Mouse (Mus musculus): Measurements from ENCODE around the gene Tango6. TPM values are rescaled to one million over a fixed set of nuclear protein-coding genes. Genes with fewer than 3 reads are reported as not detected.
A peak's percentile ranks its signal among the peaks of the same experiment; 100 is the strongest.

The Tango6 gene
- polyA plus RNA-seq, 1 experiment from 2014 or later, result 9.6 TPM

DNA sequence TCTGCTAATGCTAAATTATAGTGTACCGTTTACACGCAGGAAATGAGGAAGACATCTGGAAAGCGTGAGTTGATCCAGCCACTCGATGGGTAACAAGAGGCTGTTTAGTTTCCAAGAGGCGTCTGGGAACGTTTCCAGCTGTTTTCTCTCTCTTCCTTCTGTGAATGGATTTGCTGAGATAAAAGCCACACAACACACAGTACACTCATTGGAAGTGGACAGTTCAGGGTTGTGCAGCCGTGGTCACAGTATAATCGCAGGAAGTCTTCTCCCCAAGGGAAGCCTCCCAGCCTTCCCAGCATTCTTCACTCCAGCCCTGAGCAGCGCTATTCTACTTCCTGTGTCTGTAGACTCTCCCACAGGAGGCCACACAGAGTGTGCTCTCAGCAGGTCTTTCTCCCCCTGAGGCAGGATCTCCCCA, 22.0 kb downstream of the Tango6 start:
- no peaks in the 10 kb centered on the region for H3K27me3 ChIP-seq (replicated peaks; ENCODE audit: control insufficient read depth, insufficient read depth, low read length)
- H3K4me3 ChIP-seq (ENCODE audit: low read depth, low read length), result no peak overlapping the region
- 61% methylated on average over 9 of the region's 9 CpGs for WGBS
- 0 out of 2 replicates have a peak, but pooled peaks cover 2% of the 10 kb centered on the region for H3K4me1 ChIP-seq (replicated peaks; ENCODE audit: control insufficient read depth, insufficient read depth, low read length)
- ATAC-seq (replicated peaks; ENCODE audit: low FRiP score) (peak; percentile 41; the same call in 1 of the 2 replicates), DNase-seq (ENCODE audit: low spot score) (no peak)
- peaks cover 4% of the 10 kb centered on the region; the same call in 1 of the 2 replicates for H3K36me3 ChIP-seq (ENCODE audit: control insufficient read depth, insufficient read depth, low read length)
- H3K4me2 ChIP-seq, result no peak overlapping the region
- peak overlapping the region; percentile 53; the same call in 1 of the 2 replicates for H3K27ac ChIP-seq (ENCODE audit: low read depth, low read length)
- no peak overlapping the region for H3K9ac ChIP-seq (ENCODE audit: low read depth, low read length)
- no peaks in the 10 kb centered on the region for H3K9me3 ChIP-seq (ENCODE audit: control insufficient read depth, low read length)

DNA sequence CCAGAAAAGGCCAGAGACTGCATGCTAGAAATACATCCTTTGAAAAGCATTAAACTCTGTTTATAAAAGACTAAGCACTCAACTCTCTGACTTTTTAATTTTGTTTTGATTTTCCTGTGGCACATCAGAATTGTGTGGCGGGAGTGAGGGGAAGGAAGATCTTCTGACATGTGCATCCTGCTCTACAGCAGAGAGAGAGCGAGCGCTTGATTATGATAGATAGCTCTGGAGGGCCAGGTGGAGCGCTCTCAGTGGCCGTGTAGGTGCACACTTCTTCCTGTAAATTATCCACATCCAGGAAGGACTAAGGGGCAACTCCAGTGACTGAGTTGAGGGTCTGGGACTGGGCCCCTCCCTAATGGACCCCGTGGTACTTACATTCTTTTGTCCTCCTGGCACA, 23.3 kb downstream of the Tango6 start:
- Histone ChIP-seq H3K27me3 (replicated peaks; ENCODE audit: control insufficient read depth, insufficient read depth, low read length) (no peaks in the 10 kb centered on the region), H3K4me1 (replicated peaks; ENCODE audit: control insufficient read depth, insufficient read depth, low read length) (0 out of 2 replicates have a peak, but pooled peaks cover 2% of the 10 kb centered on the region)
- 82% methylated on average over 6 of the region's 6 CpGs for WGBS

DNA sequence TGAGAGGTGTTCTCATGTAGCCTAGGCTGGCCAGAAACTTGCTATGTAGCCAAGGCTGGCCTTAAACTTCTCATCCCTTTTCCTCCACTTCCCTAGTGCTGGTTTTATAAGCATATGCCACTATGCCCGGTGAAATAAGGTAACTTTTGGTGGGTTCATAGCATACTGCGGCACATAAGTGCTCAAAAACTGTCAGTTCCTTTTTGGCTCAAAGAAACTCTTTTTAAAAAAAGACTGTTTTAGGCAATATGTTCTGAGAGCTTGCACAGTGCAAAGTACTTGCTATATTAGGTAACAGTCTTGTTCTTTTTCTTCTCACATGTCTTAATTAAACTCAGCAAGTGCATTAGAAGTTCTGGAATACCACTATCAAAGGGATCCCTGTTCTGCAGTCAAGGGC, 27.1 kb downstream of the Tango6 start:
- Histone ChIP-seq H3K9me3 (ENCODE audit: control insufficient read depth, low read length) (no peaks in the 10 kb centered on the region), H3K4me1 (replicated peaks; ENCODE audit: control insufficient read depth, insufficient read depth, low read length) (no peaks in the 10 kb centered on the region), H3K9ac (ENCODE audit: low read depth, low read length) (no peak overlapping the region), H3K27ac (ENCODE audit: low read depth, low read length) (no peak overlapping the region), H3K4me2 (no peak overlapping the region), H3K36me3 (ENCODE audit: control insufficient read depth, insufficient read depth, low read length) (no peaks in the 10 kb centered on the region), H3K27me3 (replicated peaks; ENCODE audit: control insufficient read depth, insufficient read depth, low read length) (no peaks in the 10 kb centered on the region), H3K4me3 (ENCODE audit: low read depth, low read length) (no peak overlapping the region)
- WGBS, result 92% methylated on average over 2 of the region's 2 CpGs
- no peak for DNase-seq (ENCODE audit: low spot score)
- ATAC-seq (replicated peaks; ENCODE audit: low FRiP score), result no peak

More for the DNA sequence above, 23.3 kb downstream of the Tango6 start:
- Histone ChIP-seq H3K9ac (ENCODE audit: low read depth, low read length) (no peak overlapping the region), H3K36me3 (ENCODE audit: control insufficient read depth, insufficient read depth, low read length) (no peaks in the 10 kb centered on the region), H3K27ac (ENCODE audit: low read depth, low read length) (no peak overlapping the region), H3K9me3 (ENCODE audit: control insufficient read depth, low read length) (no peaks in the 10 kb centered on the region), H3K4me3 (ENCODE audit: low read depth, low read length) (no peak overlapping the region), H3K4me2 (no peak overlapping the region)
- DNase-seq (ENCODE audit: low spot score) (no peak), ATAC-seq (replicated peaks; ENCODE audit: low FRiP score) (no peak)

DNA sequence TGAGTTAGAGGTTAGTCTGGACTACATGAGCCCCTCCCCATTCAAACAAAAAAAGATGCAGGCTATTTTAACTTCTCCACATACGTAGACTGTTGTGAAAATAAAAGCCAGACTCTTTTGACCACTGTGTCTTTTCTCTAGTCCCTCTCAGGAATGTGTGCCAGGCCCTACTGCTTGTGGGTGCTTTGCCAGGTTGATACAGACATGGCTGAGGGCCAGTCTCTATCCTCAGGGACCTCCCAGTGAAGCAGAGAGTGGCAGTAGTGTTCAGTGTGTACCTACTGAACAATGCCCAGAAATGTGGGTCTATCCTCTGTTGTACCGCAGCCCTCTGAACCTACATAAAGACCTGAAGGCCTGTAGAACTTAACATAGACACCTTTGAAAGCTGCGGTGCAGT, 29.6 kb downstream of the Tango6 start:
- DNase-seq (ENCODE audit: low spot score) (no peak), ATAC-seq (replicated peaks; ENCODE audit: low FRiP score) (no peak)
- WGBS, result 97% methylated on average over 3 of the region's 3 CpGs
- no peaks in the 10 kb centered on the region for H3K4me1 ChIP-seq (replicated peaks; ENCODE audit: control insufficient read depth, insufficient read depth, low read length)
- no peak overlapping the region for H3K27ac ChIP-seq (ENCODE audit: low read depth, low read length)
- no peaks in the 10 kb centered on the region for H3K27me3 ChIP-seq (replicated peaks; ENCODE audit: control insufficient read depth, insufficient read depth, low read length)
- no peak overlapping the region for H3K4me3 ChIP-seq (ENCODE audit: low read depth, low read length)
- no peaks in the 10 kb centered on the region for H3K9me3 ChIP-seq (ENCODE audit: control insufficient read depth, low read length)
- no peak overlapping the region for H3K4me2 ChIP-seq
- no peaks in the 10 kb centered on the region for H3K36me3 ChIP-seq (ENCODE audit: control insufficient read depth, insufficient read depth, low read length)
- no peak overlapping the region for H3K9ac ChIP-seq (ENCODE audit: low read depth, low read length)

DNA sequence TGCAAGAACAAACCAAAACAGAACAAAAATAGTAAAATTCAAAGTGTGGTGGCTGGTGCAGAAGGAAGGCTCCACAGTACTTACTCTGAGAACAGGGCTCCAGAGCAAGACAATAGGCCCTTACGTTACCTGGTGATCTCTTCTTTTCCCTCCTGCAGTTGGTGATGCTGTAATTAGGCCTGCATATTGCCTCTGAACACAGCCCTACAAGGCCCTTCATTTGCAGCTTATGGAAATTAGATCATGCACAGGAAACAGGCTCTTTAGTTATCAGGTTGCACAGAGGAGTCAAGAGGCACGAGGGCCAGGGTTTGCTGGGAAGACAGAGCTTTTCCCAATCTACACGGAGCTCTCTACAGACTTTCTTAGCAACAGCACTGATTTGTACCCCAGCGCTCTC, 31.4 kb downstream of the Tango6 start:
- ATAC-seq (replicated peaks; ENCODE audit: low FRiP score), result no peak
- no peak overlapping the region for H3K27ac ChIP-seq (ENCODE audit: low read depth, low read length)
- H3K9me3 ChIP-seq (ENCODE audit: control insufficient read depth, low read length), result no peaks in the 10 kb centered on the region
- H3K4me2 ChIP-seq, result no peak overlapping the region
- no peaks in the 10 kb centered on the region; the same call in 1 of the 2 replicates for H3K4me1 ChIP-seq (replicated peaks; ENCODE audit: control insufficient read depth, insufficient read depth, low read length)
- H3K4me3 ChIP-seq (ENCODE audit: low read depth, low read length), result no peak overlapping the region
- H3K9ac ChIP-seq (ENCODE audit: low read depth, low read length), result no peak overlapping the region
- H3K27me3 ChIP-seq (replicated peaks; ENCODE audit: control insufficient read depth, insufficient read depth, low read length), result no peaks in the 10 kb centered on the region
- 67% methylated on average over 4 of the region's 4 CpGs for WGBS
- H3K36me3 ChIP-seq (ENCODE audit: control insufficient read depth, insufficient read depth, low read length), result no peaks in the 10 kb centered on the region
- no peak for DNase-seq (ENCODE audit: low spot score)

DNA sequence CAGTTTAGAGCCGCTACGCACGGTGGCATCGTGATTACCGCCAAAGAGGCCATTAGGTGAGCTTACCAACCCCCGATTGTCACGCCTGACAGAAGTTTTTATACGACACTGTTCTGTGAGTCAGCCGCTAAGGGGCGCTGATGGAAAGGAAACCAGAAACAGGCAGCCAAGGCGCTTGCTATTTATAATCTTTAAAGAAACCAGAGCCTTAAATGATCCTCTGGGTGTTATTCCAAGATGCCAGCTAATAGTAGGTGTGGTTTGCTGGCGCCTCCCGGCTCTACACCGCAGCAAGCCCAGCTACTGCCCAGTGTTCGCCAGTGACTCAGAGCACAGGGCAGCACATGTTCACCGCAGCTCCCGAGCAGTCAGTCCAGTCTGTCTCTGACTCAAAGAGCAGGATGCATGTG, 35.2 kb downstream of the Tango6 start:
- 40% methylated on average over 17 of the region's 17 CpGs for WGBS
- Histone ChIP-seq H3K36me3 (ENCODE audit: control insufficient read depth, insufficient read depth, low read length) (no peaks in the 10 kb centered on the region), H3K27me3 (replicated peaks; ENCODE audit: control insufficient read depth, insufficient read depth, low read length) (no peaks in the 10 kb centered on the region), H3K4me3 (ENCODE audit: low read depth, low read length) (no peak overlapping the region), H3K9ac (ENCODE audit: low read depth, low read length) (no peak overlapping the region), H3K4me2 (no peak overlapping the region), H3K4me1 (replicated peaks; ENCODE audit: control insufficient read depth, insufficient read depth, low read length) (no peaks in the 10 kb centered on the region; the same call in 1 of the 2 replicates), H3K27ac (ENCODE audit: low read depth, low read length) (no peak overlapping the region), H3K9me3 (ENCODE audit: control insufficient read depth, low read length) (no peaks in the 10 kb centered on the region)
- ATAC-seq (replicated peaks; ENCODE audit: low FRiP score) (no peak), DNase-seq (ENCODE audit: low spot score) (peak; percentile 46)

DNA sequence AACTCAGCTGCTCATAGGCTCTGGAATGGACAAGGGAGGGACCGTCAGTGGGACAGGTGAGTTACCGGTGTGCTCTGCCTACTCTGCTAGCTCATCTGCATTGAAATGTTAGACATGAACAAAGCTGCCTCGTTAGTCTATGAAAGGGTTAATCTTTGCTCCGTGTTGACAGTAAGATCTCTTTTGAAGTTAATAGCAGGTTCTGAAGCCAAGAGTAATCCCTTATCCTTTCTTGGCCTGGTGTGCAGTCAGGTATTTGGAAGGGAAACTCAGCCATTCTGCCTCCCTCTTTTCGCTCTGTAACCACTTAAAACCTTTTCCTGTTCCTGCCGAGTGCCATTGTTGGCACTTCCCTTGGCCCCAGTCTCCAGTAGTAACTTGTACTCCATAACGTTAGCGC, 38.1 kb downstream of the Tango6 start:
- 74% methylated on average over 8 of the region's 8 CpGs for WGBS
- H3K27ac ChIP-seq (ENCODE audit: low read depth, low read length), result no peak overlapping the region
- no peak for ATAC-seq (replicated peaks; ENCODE audit: low FRiP score)

DNA sequence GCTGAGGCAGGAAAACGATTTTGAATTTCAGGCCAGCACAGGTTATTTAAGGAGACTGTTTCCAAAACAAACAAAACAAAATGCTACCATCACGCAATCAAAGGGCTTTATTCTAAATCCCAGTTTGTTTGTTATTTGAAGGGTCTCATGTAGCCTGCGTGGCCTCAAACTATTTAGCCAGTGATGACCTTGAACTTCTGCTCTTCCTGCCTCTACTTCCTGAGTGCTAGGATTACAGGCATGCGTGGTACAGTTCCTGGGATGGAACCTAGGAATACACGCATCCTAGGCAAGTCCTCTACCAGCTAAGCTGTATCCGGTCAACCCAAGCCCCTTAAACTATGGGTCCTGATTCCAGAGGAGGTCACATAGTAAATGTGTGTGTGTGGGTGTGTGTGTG, 39.6 kb downstream of the Tango6 start:
- Histone ChIP-seq H3K9me3 (ENCODE audit: control insufficient read depth, low read length) (no peaks in the 10 kb centered on the region), H3K27me3 (replicated peaks; ENCODE audit: control insufficient read depth, insufficient read depth, low read length) (no peaks in the 10 kb centered on the region), H3K4me2 (no peak overlapping the region), H3K4me3 (ENCODE audit: low read depth, low read length) (no peak overlapping the region), H3K36me3 (ENCODE audit: control insufficient read depth, insufficient read depth, low read length) (peaks cover 5% of the 10 kb centered on the region; the same call in 1 of the 2 replicates), H3K4me1 (replicated peaks; ENCODE audit: control insufficient read depth, insufficient read depth, low read length) (no peaks in the 10 kb centered on the region; the same call in 1 of the 2 replicates), H3K9ac (ENCODE audit: low read depth, low read length) (no peak overlapping the region), H3K27ac (ENCODE audit: low read depth, low read length) (no peak overlapping the region)
- no peak for DNase-seq (ENCODE audit: low spot score)
- ATAC-seq (replicated peaks; ENCODE audit: low FRiP score), result no peak
- 79% methylated on average over 6 of the region's 6 CpGs for WGBS

More for the DNA sequence above, 38.1 kb downstream of the Tango6 start:
- no peak overlapping the region for H3K4me3 ChIP-seq (ENCODE audit: low read depth, low read length)
- no peaks in the 10 kb centered on the region; the same call in 1 of the 2 replicates for H3K4me1 ChIP-seq (replicated peaks; ENCODE audit: control insufficient read depth, insufficient read depth, low read length)
- no peaks in the 10 kb centered on the region for H3K9me3 ChIP-seq (ENCODE audit: control insufficient read depth, low read length)
- H3K4me2 ChIP-seq, result no peak overlapping the region
- DNase-seq (ENCODE audit: low spot score), result no peak
- peaks cover 3% of the 10 kb centered on the region; the same call in 1 of the 2 replicates for H3K36me3 ChIP-seq (ENCODE audit: control insufficient read depth, insufficient read depth, low read length)
- no peak overlapping the region for H3K9ac ChIP-seq (ENCODE audit: low read depth, low read length)
- no peaks in the 10 kb centered on the region for H3K27me3 ChIP-seq (replicated peaks; ENCODE audit: control insufficient read depth, insufficient read depth, low read length)

DNA sequence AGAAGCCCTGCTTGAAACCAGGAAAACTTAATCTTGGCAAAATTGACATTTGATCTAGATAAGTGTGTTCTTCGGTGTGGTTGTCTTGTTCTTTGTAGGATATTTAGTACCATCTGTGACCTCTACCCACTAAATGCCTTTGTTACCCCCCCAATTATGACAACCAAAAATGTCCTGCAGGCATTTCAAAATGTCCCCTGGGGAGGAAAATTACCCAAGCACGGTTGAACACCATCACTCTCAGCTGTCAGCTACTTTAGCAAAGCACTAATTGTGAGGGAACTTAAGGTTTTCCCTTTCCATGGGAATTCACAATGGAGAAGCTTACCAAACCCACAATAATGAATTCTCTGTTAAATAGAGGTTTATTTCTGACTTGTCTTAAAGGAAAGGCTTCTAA, 41.1 kb downstream of the Tango6 start:
- no peak overlapping the region for H3K9ac ChIP-seq (ENCODE audit: low read depth, low read length)
- H3K4me2 ChIP-seq, result no peak overlapping the region
- no peaks in the 10 kb centered on the region for H3K27me3 ChIP-seq (replicated peaks; ENCODE audit: control insufficient read depth, insufficient read depth, low read length)
- H3K27ac ChIP-seq (ENCODE audit: low read depth, low read length), result no peak overlapping the region
- H3K4me3 ChIP-seq (ENCODE audit: low read depth, low read length), result no peak overlapping the region
- no peaks in the 10 kb centered on the region for H3K4me1 ChIP-seq (replicated peaks; ENCODE audit: control insufficient read depth, insufficient read depth, low read length)
- 56% methylated on average over 2 of the region's 2 CpGs for WGBS
- ATAC-seq (replicated peaks; ENCODE audit: low FRiP score) (no peak), DNase-seq (ENCODE audit: low spot score) (no peak)
- H3K9me3 ChIP-seq (ENCODE audit: control insufficient read depth, low read length), result no peaks in the 10 kb centered on the region
- peaks cover 5% of the 10 kb centered on the region; the same call in 1 of the 2 replicates for H3K36me3 ChIP-seq (ENCODE audit: control insufficient read depth, insufficient read depth, low read length)

Data from liver, embryonic 11.5 days (tissue).